Mouse (Mus musculus): ENCODE results near the gene Lrp11.

DNA sequence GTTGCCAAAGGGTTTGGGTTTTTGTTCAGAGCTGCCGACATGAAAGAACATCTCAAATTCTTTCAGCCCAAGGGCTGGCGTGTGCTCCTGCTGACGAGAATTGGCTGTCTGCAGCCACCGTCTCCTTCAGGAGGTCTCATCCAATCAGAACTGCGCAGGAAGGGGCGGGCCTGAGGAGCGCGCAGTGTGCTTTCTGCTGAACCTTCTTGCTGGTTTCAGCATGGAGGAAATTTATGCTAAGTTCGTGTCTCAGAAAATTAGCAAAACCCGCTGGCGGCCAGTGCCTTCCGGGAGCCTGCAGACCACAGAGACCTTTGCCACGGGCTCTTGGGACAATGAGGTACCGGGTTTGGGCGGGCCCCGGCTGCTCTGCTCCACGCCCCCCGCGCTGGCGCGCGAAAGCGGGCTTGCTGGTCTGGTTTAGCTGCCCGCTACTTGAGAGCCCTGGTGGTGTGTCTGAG is 77.8 kb downstream of the Lrp11 start, which contains the start of gene Nup43:
- no peak for TF ChIP-seq POLR2A (IDR thresholded peaks at IDR 0.05; ENCODE audit: borderline replicate concordance, extremely low read depth, insufficient read depth, insufficient read length, poor library complexity, severe bottlenecking)
- TF ChIP-seq CTCF (IDR thresholded peaks at IDR 0.05; ENCODE audit: borderline replicate concordance, extremely low read depth, insufficient read depth, insufficient read length), result no peak

Data from brain, embryonic 14.5 days (tissue).